In genomic region chr7:6173872-6174271, GRCm38 (mm10) we compare ENCODE assay signal across 17 mouse cellular contexts. TPM values are rescaled to one million over a fixed set of nuclear protein-coding genes. Genes with fewer than 3 reads are reported as not detected.
A peak's percentile ranks its signal among the peaks of the same experiment; 100 is the strongest.
DNase-seq lines count a peak whose midpoint lies in the region; ATAC-seq and TF ChIP-seq lines count a peak whose summit lies in the region.
"Had no signal": no experiment of that assay in that cellular context is flagged by ENCODE, and none has a peak within 500 bp of the region (broad histone marks: within the 10 kb centered on the region; RNA-seq: fewer than 3 reads in every experiment).

No protein-coding gene starts in this region.

- DNase-seq in forebrain, embryonic 11.5 days (ENCODE audit: low spot score) = no peak
- no peak for DNase-seq in lung, embryonic 14.5 days
- no peak for DNase-seq in lung, postnatal 10 days
- DNase-seq in liver, embryonic 14.5 days (ENCODE audit: low read depth in 3 of 3, low spot score in 3 of 3) = no peak
- DNase-seq in right cerebral cortex, adult 2 months (ENCODE audit: low spot score in 2 of 2) = no peak
- DNase-seq: adrenal gland, postnatal 10 days; cerebellum, adult 9-10 months; gastrocnemius, postnatal 25 days; layer of hippocampus, postnatal 36 days had no signal

- no peaks in the 10 kb centered on the region for H3K9me3 ChIP-seq in forebrain, embryonic 12.5 days
- H3K9me3 ChIP-seq in forebrain, embryonic 11.5 days (ENCODE audit: control insufficient read depth, low read length) = no peaks in the 10 kb centered on the region
- no peaks in the 10 kb centered on the region for H3K9me3 ChIP-seq in lung, embryonic 14.5 days (ENCODE audit: low read depth, low read length)
- H3K9me3 ChIP-seq in E14TG2a.4 (ENCODE audit: low read length) = no peaks in the 10 kb centered on the region
- H3K9me3 ChIP-seq in liver, embryonic 14.5 days (ENCODE audit: control insufficient read depth, low read length) = no peaks in the 10 kb centered on the region
- no peaks in the 10 kb centered on the region for H3K9me3 ChIP-seq in intestine, embryonic 15.5 days
- H3K9me3 ChIP-seq: heart, embryonic 13.5 days; limb, embryonic 10.5 days; stomach, embryonic 15.5 days had no signal

- H3K9ac ChIP-seq in forebrain, embryonic 12.5 days = no peak overlapping the region
- H3K9ac ChIP-seq in forebrain, embryonic 11.5 days (ENCODE audit: low read length) = no peak overlapping the region
- H3K9ac ChIP-seq in lung, embryonic 14.5 days = no peak overlapping the region
- no peak overlapping the region for H3K9ac ChIP-seq in liver, embryonic 14.5 days (replicated peaks)
- H3K9ac ChIP-seq in intestine, embryonic 15.5 days = no peak overlapping the region
- H3K9ac ChIP-seq: heart, embryonic 13.5 days; stomach, embryonic 15.5 days had no signal

- H3K27ac ChIP-seq in forebrain, embryonic 12.5 days = no peak overlapping the region
- no peak overlapping the region for H3K27ac ChIP-seq in forebrain, embryonic 11.5 days (ENCODE audit: low read depth, low read length)
- no peak overlapping the region for H3K27ac ChIP-seq in lung, embryonic 14.5 days (ENCODE audit: low read depth)
- no peak overlapping the region for H3K27ac ChIP-seq in liver, embryonic 14.5 days
- no peak overlapping the region for H3K27ac ChIP-seq in intestine, embryonic 15.5 days
- H3K27ac ChIP-seq: limb, embryonic 10.5 days; stomach, embryonic 15.5 days had no signal

- H3K36me3 ChIP-seq in forebrain, embryonic 12.5 days (replicated peaks) = peaks cover 12% of the 10 kb centered on the region; the same call in 1 of the 2 replicates
- H3K36me3 ChIP-seq in forebrain, embryonic 11.5 days (ENCODE audit: control insufficient read depth, insufficient read depth, low read length) = peaks cover 2% of the 10 kb centered on the region; the same call in 1 of the 2 replicates
- 0 out of 2 replicates have a peak, but pooled peaks cover 19% of the 10 kb centered on the region for H3K36me3 ChIP-seq in lung, embryonic 14.5 days (ENCODE audit: insufficient read depth)
- peaks cover 45% of the 10 kb centered on the region for H3K36me3 ChIP-seq in E14TG2a.4 (ENCODE audit: insufficient read depth, low read length)
- H3K36me3 ChIP-seq in liver, embryonic 14.5 days (replicated peaks; ENCODE audit: control insufficient read depth, insufficient read depth, low read depth) = no peaks in the 10 kb centered on the region
- H3K36me3 ChIP-seq in intestine, embryonic 15.5 days = 0 out of 2 replicates have a peak, but pooled peaks cover 2% of the 10 kb centered on the region

- no peak for ATAC-seq in forebrain, embryonic 12.5 days (ENCODE audit: low FRiP score)
- no peak for ATAC-seq in forebrain, embryonic 11.5 days (replicated peaks; ENCODE audit: low FRiP score)
- no peak for ATAC-seq in lung, embryonic 14.5 days (ENCODE audit: insufficient read depth)
- no peak for ATAC-seq in liver, embryonic 14.5 days (ENCODE audit: insufficient read depth)
- no peak for ATAC-seq in intestine, embryonic 15.5 days
- ATAC-seq: intestine, embryonic 16.5 days had no signal

- H3K4me1 ChIP-seq in forebrain, embryonic 12.5 days = peaks cover 17% of the 10 kb centered on the region; the same call in 1 of the 2 replicates
- H3K4me1 ChIP-seq in forebrain, embryonic 11.5 days (replicated peaks; ENCODE audit: control insufficient read depth, insufficient read depth, low read length) = no peaks in the 10 kb centered on the region
- H3K4me1 ChIP-seq in lung, embryonic 14.5 days (ENCODE audit: insufficient read depth) = no peaks in the 10 kb centered on the region
- peaks cover 56% of the 10 kb centered on the region for H3K4me1 ChIP-seq in E14TG2a.4 (replicated peaks; ENCODE audit: low read depth, low read length)
- peaks cover 4 to 24% of the 10 kb centered on the region in 2 experiments for H3K4me1 ChIP-seq in liver, embryonic 14.5 days (replicated peaks; ENCODE audit: control insufficient read depth in 2 of 2, insufficient read depth in 2 of 2, low read length in 1 of 2)
- H3K4me1 ChIP-seq in intestine, embryonic 15.5 days (replicated peaks) = peaks cover 11% of the 10 kb centered on the region

- peak overlapping the region; percentile 80 for H3K4me2 ChIP-seq in forebrain, embryonic 12.5 days
- H3K4me2 ChIP-seq in forebrain, embryonic 11.5 days (ENCODE audit: low read depth, low read length, severe bottlenecking) = no peak overlapping the region
- peak overlapping the region; percentile 95 for H3K4me2 ChIP-seq in lung, embryonic 14.5 days
- H3K4me2 ChIP-seq in liver, embryonic 14.5 days (ENCODE audit: low read depth) = peak overlapping the region; percentile 80
- no peak overlapping the region; the same call in 1 of the 2 replicates for H3K4me2 ChIP-seq in intestine, embryonic 15.5 days (replicated peaks)

- H3K4me3 ChIP-seq in forebrain, embryonic 12.5 days (replicated peaks) = no peak overlapping the region
- H3K4me3 ChIP-seq in forebrain, embryonic 11.5 days (ENCODE audit: low read depth, low read length) = no peak overlapping the region
- no peak overlapping the region for H3K4me3 ChIP-seq in lung, embryonic 14.5 days (ENCODE audit: low read depth, low read length)
- peak overlapping the region; percentile 88 for H3K4me3 ChIP-seq in E14TG2a.4 (replicated peaks; ENCODE audit: low read length)
- no peak overlapping the region for H3K4me3 ChIP-seq in liver, embryonic 14.5 days (ENCODE audit: insufficient read depth in 1 of 2, low read depth in 2 of 2, low read length in 2 of 2)
- H3K4me3 ChIP-seq in intestine, embryonic 15.5 days (replicated peaks) = no peak overlapping the region

- no peaks in the 10 kb centered on the region for H3K27me3 ChIP-seq in forebrain, embryonic 12.5 days
- no peaks in the 10 kb centered on the region for H3K27me3 ChIP-seq in forebrain, embryonic 11.5 days (ENCODE audit: control insufficient read depth, insufficient read depth, low read length)
- no peaks in the 10 kb centered on the region for H3K27me3 ChIP-seq in lung, embryonic 14.5 days (ENCODE audit: insufficient read depth, low read length)
- no peaks in the 10 kb centered on the region for H3K27me3 ChIP-seq in E14TG2a.4 (ENCODE audit: insufficient read depth, low read length)
- H3K27me3 ChIP-seq in liver, embryonic 14.5 days (ENCODE audit: control insufficient read depth, insufficient read depth, low read length) = no peaks in the 10 kb centered on the region
- no peaks in the 10 kb centered on the region for H3K27me3 ChIP-seq in intestine, embryonic 15.5 days (replicated peaks)
- H3K27me3 ChIP-seq: heart, embryonic 13.5 days; stomach, embryonic 15.5 days had no signal

- TF ChIP-seq CTCF in lung, embryonic 14.5 days (IDR thresholded peaks at IDR 0.05; ENCODE audit: low read depth) = no peak
- TF ChIP-seq CTCF in E14TG2a.4 (conservative IDR thresholded peaks at IDR 0.05; ENCODE audit: low read length) = no peak
- no peak for TF ChIP-seq CTCF in liver, embryonic 14.5 days (IDR thresholded peaks at IDR 0.05; ENCODE audit: low read depth)

- WGBS in forebrain, embryonic 12.5 days = 93% methylated on average over 8 of the region's 8 CpGs
- WGBS in forebrain, embryonic 11.5 days = 90% methylated on average over 8 of the region's 8 CpGs
- WGBS in lung, embryonic 14.5 days = 71% methylated on average over 8 of the region's 8 CpGs
- WGBS in liver, embryonic 14.5 days (ENCODE audit: insufficient replicate concordance) = 72% methylated on average over 8 of the region's 8 CpGs
- 73% methylated on average over 8 of the region's 8 CpGs for WGBS in intestine, embryonic 15.5 days

- no peak for TF ChIP-seq EP300 in liver, embryonic 14.5 days (IDR thresholded peaks at IDR 0.05; ENCODE audit: low read depth)

RNA-seq across cellular contexts. Expression of gene Zfp444, which starts 1.8 kb away (rescaled TPM):
- 75.1 and 81.3 TPM in 2 replicates for polyA plus RNA-seq in forebrain, embryonic 12.5 days (2016; fragmentation: Nextera tagmentation; extraction: Ambion mirVana)
- polyA plus RNA-seq in forebrain, embryonic 11.5 days (2014; fragmentation: Nextera tagmentation; extraction: Ambion mirVana) = 73.9 and 82.4 TPM in 2 replicates
- 57.3 TPM in 2 replicates for polyA plus RNA-seq in lung, embryonic 14.5 days (2014; fragmentation: Nextera tagmentation; extraction: Ambion mirVana)
- polyA plus RNA-seq in liver, embryonic 14.5 days (2012; rRNA removed) = 10.1 and 13.8 TPM in 2 replicates
- 15.0 and 16.3 TPM in 2 replicates for polyA plus RNA-seq in liver, embryonic 14.5 days (2014; fragmentation: Nextera tagmentation; extraction: Ambion mirVana)
- 43.2 and 43.4 TPM in 2 replicates for polyA plus RNA-seq in intestine, embryonic 15.5 days (2015; fragmentation: Nextera tagmentation; extraction: Ambion mirVana)

RNA-seq across cellular contexts. Expression of gene Zfp787, which starts 18.1 kb away (rescaled TPM):
- 27.8 and 30.9 TPM in 2 replicates for polyA plus RNA-seq in forebrain, embryonic 12.5 days (2016; fragmentation: Nextera tagmentation; extraction: Ambion mirVana)
- polyA plus RNA-seq in forebrain, embryonic 11.5 days (2014; fragmentation: Nextera tagmentation; extraction: Ambion mirVana) = 11.2 and 12.3 TPM in 2 replicates
- polyA plus RNA-seq in lung, embryonic 14.5 days (2014; fragmentation: Nextera tagmentation; extraction: Ambion mirVana) = 12.7 and 14.9 TPM in 2 replicates
- 11.6 and 12.5 TPM in 2 replicates for polyA plus RNA-seq in liver, embryonic 14.5 days (2012; rRNA removed)
- 6.7 and 6.9 TPM in 2 replicates for polyA plus RNA-seq in liver, embryonic 14.5 days (2014; fragmentation: Nextera tagmentation; extraction: Ambion mirVana)
- polyA plus RNA-seq in intestine, embryonic 15.5 days (2015; fragmentation: Nextera tagmentation; extraction: Ambion mirVana) = 27.4 and 29.8 TPM in 2 replicates

RNA-seq across cellular contexts. Expression of gene Galp, which starts 23.0 kb away (rescaled TPM):
- polyA plus RNA-seq in forebrain, embryonic 12.5 days (2016; fragmentation: Nextera tagmentation; extraction: Ambion mirVana) = not detected in 2 replicates
- polyA plus RNA-seq in forebrain, embryonic 11.5 days (2014; fragmentation: Nextera tagmentation; extraction: Ambion mirVana) = not detected in 2 replicates
- polyA plus RNA-seq in lung, embryonic 14.5 days (2014; fragmentation: Nextera tagmentation; extraction: Ambion mirVana) = not detected in 2 replicates
- not detected in 2 replicates for polyA plus RNA-seq in liver, embryonic 14.5 days (2012; rRNA removed)
- not detected in 2 replicates for polyA plus RNA-seq in liver, embryonic 14.5 days (2014; fragmentation: Nextera tagmentation; extraction: Ambion mirVana)
- not detected in 2 replicates for polyA plus RNA-seq in intestine, embryonic 15.5 days (2015; fragmentation: Nextera tagmentation; extraction: Ambion mirVana)
- polyA plus RNA-seq: heart, embryonic 13.5 days; hindbrain, embryonic 11.5 days; intestine, embryonic 16.5 days; limb, embryonic 10.5 days; stomach, embryonic 15.5 days had no signal

RNA-seq across cellular contexts. Expression of gene Zscan5b, which starts 48.2 kb away (rescaled TPM):
- not detected in 2 replicates for polyA plus RNA-seq in forebrain, embryonic 12.5 days (2016; fragmentation: Nextera tagmentation; extraction: Ambion mirVana)
- not detected in 2 replicates for polyA plus RNA-seq in forebrain, embryonic 11.5 days (2014; fragmentation: Nextera tagmentation; extraction: Ambion mirVana)
- polyA plus RNA-seq in lung, embryonic 14.5 days (2014; fragmentation: Nextera tagmentation; extraction: Ambion mirVana) = not detected in 2 replicates
- polyA plus RNA-seq in liver, embryonic 14.5 days (2012; rRNA removed) = not detected in 2 replicates
- not detected in 2 replicates for polyA plus RNA-seq in liver, embryonic 14.5 days (2014; fragmentation: Nextera tagmentation; extraction: Ambion mirVana)
- polyA plus RNA-seq in intestine, embryonic 15.5 days (2015; fragmentation: Nextera tagmentation; extraction: Ambion mirVana) = not detected in 2 replicates
- polyA plus RNA-seq: heart, embryonic 13.5 days; hindbrain, embryonic 11.5 days; intestine, embryonic 16.5 days; limb, embryonic 10.5 days; stomach, embryonic 15.5 days had no signal

Comparison
In these comparisons a context has a peak if more than half of its experiments do, and no peak if none do; other contexts are left out.
1. H3K4me2 ChIP-seq: peak in forebrain, embryonic 12.5 days (single experiment), lung, embryonic 14.5 days (single experiment) and liver, embryonic 14.5 days (single experiment); none in forebrain, embryonic 11.5 days (single experiment) and intestine, embryonic 15.5 days (single experiment).